Mouse (Mus musculus): ENCODE data around the gene Tmem116.

GRCm38 (mm10) chr5:121452906-121453305 is 1.2 kb downstream of the Tmem116 start:
- TF ChIP-seq CTCF (IDR thresholded peaks at IDR 0.05; ENCODE audit: control insufficient read depth, insufficient read depth, low read length) (no peak), POLR2A (IDR thresholded peaks at IDR 0.05; ENCODE audit: borderline replicate concordance, control insufficient read depth, low read depth, low read length) (no peak)
